Mouse (Mus musculus) mesoderm, embryonic 11.5 days (tissue): ENCODE measurements around the gene Gmppa.

ENCODE experiments used
- DNase-seq: peaks from one replicate; pipeline ENCODE4 v3.0.0-alpha.2; 2012; ENCODE audit warnings: low read depth, low spot score

Gmppa gene

DNA sequence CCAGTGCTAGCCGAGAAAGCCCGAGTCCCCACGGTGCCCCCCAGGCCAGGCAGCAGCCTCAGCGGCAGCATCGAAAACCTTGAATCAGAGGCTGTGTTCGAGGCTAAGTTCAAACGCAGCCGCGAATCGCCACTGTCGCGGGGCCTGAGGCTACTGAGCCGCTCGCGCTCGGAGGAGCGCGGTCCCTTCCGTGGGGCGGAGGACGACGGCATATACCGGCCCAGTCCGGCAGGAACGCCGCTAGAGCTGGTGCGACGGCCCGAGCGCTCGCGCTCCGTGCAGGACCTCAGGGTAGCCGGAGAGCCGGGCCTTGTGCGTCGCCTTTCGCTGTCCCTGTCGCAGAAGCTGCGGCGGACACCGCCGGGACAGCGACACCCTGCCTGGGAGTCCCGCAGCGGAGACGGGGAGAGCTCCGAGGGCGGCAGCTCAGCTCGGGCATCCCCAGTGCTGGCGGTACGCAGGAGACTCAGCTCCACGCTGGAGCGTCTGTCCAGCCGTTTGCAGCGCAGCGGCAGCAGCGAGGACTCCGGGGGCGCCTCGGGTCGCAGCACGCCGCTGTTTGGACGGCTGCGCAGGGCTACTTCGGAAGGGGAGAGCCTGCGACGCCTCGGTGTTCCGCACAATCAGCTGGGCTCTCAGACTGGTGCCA lies 12.8 kb upstream of the Gmppa start:
- peak; percentile 56 for DNase-seq

DNA sequence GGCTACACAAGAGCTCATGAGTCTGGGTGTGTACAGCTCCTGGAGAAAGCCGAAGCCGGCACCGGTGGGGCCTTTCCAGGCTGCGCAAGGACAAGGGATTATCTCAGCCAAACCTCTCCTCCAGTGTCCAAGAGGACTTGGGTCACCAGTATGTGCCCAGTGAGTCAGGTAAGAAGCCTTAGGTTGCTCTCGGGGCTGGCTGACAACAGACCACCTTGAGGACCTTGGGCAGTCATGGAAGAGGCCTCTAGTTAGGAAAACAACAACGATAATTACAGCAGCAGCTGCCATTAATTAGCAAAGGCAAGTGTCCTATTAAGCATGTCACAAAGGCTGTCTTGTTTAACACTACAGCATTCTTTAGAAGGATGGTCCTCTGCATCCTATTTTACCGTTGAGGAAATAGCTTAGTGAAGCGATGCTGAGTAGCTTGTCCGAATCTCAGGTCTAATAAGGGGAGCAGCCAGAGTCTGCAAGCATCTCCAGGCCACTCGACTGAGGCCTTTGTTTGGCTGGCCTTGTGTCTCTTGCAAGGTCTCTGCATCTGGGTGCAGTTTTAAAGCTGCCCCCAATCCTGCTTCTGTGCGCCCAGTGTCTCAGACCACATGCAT lies 11.8 kb upstream of the Gmppa start:
- no peak for DNase-seq

DNA sequence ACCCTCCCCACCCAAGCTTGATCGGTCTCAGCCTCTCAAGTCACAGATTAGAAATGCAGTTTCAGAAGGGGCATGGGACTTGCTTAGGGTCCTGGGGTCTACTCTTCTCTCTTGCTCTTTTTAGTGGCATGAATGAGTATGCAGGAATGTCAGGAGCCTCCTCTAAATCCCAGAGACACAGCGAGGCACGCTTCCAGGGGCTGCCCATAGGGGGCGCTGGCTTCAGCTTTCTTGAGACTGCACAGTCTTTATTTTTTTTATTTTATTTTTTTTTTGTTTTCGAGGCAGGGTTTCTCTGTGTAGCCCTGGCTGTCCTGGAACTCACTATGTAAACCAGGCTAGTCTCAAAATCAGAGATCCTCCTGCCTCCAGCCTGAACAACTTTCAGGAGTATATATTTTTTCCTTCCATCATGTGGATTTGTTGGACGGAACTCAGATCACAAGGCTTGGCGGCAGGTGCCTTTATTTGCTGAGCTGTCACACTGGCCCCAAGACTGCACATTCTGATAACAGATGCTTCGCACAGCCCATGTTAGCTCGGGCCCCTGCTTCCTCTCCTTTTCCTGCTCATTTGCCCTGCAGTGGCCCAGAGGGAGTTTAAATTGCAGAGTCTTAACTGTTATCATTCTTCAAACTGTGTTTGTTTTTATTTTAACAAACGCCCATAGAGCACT lies 9.8 kb upstream of the Gmppa start:
- DNase-seq = peak; percentile 83

DNA sequence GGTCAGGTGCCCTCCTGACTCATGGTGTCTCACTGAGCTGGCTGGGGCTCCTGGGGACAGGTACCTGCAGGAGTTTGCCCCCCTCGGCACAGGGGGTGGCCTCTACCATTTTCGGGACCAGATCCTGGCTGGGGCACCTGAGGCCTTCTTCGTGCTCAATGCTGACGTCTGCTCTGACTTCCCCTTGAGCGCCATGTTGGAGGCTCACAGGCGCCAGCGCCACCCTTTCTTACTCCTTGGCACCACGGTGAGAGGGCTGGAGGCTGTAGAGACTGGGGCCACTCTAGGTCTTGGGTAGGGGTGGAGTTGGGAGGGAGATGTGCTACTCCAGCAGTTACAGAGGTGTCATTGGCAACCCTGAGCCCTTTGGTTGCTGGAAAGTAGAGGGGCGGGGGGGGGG lies 3.1 kb downstream of the Gmppa start:
- no peak for DNase-seq

DNA sequence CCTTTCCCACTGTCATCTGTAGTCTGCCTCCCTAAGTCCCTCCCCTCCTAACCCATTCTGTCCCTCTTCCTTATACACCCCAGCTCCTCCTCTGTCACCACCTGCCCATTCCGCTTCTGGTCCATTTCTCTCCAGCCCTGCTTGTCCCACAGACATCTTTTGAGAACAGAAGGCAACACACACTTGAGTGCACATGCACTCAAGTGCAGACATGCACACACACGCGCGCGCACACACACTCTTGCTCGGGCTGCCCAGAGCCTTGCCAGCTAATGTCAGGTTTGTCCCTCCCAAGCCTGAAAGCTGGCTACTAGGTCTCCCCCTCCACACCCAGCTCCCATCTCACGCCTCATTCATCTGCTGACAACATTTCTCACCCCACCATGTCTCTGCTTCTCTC lies 4.9 kb downstream of the Gmppa start:
- no peak for DNase-seq

DNA sequence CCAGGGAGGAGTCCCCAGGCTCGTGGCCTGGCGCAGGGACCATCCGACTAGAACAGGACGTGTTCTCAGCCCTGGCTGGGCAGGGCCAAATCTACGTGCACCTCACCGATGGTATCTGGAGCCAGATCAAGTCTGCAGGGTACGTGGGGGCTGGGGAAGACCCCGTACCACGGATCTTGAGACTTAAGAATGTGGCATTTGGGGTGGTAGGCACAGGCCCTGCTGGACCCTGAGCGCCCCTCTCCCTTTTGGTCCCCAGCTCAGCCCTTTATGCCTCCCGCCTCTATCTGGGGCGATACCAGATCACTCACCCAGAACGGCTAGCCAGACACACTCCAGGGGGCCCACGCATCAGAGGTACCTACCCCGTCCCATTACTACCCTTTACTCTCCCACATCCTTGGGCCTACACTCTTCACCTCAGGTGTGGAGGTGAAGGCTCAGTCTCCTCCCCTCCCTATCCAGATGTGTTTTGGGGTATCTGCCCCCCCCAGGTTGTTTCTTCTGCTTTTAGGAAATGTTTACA lies 5.8 kb downstream of the Gmppa start:
- DNase-seq = no peak

DNA sequence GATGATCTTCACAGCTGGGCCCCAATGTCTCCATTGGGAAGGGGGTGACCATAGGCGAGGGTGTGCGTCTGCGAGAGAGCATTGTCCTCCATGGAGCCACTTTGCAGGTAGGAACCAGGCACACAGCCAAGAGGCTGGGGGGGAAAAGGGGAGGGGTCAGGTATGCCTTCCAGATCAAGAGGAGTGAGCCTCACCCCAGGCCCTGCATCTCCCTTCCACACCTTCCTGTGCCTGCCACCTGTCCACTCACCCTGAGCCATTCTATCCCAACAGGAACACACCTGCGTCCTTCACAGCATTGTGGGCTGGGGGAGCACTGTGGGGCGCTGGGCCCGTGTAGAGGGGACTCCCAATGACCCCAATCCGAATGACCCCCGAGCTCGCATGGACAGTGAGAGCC lies 6.4 kb downstream of the Gmppa start:
- no peak for DNase-seq

DNA sequence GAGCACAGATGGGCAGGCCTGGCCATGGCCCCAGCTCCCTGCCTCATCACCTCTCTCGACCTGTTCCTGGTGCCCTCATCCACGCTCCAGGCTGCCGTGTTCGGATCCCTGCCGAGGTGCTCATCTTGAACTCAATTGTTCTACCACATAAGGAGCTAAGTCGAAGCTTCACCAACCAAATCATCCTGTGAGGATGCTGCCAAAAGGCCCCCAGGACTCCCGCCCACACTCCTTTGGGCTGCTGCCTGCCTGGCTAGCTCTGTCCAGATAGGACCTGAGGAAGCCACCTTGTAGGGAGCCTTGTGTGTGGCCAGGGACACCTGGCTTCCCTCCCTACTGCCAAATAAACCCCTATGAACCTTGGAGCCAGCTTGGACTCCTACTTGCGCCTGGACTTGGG lies 7.1 kb downstream of the Gmppa start:
- no peak for DNase-seq

DNA sequence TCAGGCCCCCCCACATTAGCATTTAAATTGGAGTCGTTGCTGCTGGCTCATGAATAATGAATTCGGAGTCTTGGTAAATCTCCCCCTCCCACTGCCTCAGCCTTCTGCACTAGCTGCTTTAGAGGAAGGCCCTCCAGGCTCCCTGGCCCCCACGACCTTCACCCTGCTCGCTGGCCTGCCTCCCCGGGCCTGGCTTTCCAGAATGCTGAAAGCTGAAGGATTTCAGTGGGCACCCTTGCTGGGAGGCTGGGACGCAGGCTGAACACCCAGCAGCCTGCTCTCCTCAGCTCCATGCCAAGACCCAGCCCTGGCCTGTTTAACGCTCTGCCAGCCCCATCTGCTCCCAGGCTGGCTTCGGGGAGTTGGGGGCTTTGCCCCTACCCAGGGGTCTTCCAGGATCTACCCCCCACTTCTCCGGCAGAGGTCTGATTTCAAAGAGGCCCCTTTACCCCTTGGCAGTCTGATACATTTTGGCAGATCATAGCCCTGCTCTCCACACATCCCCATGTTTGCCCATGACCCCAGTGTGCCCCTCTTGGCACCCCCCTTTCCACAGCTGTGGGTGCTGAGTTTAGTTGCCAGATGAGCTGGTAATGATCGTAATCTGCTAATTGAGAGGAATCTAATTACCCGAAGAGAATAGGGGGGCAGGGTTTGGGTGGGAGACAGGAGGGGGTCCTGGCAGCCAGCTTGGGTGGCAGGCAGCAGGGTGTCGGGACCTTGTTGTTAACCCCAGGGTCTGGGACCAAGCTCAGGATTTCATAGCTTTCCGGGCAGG lies 7.7 kb downstream of the Gmppa start:
- no peak for DNase-seq

DNA sequence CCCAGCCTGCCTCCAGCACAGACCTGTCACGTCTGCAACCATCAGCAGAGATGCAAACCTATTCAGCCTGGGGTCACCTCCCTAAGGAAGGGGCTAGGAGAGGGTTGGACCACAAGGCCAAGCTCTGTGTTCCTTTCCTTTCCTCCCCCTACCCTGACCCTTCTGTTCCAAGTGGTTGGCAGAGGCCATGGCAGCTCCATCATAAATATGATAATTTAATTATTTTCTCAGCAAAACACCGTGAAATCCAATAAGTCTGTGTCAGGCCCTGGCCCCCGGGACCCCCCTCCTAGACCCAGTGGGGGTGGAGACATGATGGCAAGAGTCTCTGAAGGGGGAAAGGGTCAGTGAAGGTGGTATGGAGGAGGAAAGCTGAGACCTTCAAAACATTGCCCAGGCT lies 8.5 kb downstream of the Gmppa start:
- no peak for DNase-seq

DNA sequence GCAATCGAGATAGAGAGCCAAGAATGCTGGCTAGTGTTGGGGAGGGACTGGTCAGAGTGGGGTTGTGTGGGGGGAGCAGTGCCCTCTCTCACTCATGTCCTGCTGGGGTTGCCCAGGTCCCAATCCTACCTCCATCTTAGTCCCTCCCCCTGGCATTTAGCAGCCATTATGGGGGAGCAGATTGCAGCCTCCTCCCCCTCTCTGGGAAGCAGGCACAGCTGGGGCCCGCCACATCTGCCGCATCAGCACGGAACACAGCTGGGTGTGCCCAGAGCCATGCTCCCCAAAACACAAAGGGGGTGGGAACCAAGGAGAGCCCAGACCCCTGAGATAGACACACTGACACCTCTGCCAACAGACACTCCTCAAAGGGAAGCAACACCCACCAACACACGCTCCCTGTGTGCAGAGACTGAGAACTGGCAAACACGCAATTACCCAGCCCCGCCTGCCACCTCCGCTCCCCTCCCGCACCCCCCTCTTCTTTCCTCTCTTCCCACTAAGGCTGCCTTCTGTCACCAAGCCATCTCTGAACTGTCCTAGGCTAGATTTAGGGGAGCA lies 9.5 kb downstream of the Gmppa start:
- no peak for DNase-seq

DNA sequence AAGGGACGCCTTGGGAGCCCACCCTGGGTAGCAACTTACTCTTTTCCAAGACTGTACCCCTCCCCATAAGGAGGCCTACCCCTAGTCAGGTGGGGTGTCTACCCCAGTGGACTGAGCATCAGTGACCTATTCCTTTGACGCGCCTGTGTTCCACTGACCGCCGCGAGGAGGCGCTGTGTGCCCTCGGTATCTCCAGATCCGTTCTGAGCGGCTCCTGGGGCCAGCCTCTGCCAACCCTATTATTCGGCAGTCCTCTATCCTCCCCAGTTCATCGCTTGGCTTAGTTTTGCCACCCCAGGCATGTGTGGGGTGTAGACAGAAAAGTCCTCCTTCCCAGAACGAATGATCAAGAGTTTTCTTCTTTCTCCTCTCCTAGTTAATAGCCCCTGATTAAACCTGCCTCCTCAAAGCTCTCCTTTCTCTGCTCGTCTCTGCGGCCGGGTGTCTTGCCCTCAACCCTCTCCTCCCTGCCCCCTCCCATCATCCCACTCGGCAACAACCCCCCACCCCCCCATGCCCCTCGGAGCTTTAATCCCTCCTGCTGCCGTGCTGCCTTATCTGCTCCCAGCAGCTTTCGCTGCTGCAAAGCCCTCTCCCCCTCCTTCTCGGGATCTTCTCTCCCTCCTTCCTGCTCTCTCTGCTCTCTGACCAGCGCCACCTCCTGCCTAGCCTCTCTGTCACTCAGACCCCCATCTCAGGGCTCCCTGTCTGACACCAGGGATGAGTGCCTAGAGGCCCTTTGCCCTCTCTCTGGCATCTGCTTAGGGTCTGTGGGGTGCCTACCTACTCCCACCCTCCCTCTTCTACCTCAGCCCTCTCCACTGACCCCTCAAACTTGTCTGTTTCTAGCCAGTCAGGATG lies 10.3 kb downstream of the Gmppa start:
- DNase-seq = peak; percentile 87

DNA sequence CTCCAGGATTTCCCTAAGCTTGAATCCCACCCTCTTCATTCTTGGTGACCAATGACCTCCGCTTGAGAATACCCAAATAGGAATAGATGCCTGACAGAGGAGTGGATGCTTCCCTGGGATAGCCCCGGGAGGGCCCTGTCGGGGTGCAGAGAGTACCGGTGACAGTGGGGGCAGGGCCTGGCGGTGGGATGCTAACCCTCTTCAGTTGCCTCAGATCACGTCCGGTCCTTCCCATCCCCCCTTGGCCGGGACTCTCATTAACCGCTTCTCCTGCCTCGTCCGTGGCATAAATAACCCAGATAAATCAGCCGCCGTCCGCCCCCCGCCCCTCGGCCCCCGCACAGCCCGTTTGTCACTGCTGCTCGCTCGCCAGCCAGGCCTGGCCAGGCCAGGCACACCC lies 10.9 kb downstream of the Gmppa start:
- peak; percentile 77 for DNase-seq

DNA sequence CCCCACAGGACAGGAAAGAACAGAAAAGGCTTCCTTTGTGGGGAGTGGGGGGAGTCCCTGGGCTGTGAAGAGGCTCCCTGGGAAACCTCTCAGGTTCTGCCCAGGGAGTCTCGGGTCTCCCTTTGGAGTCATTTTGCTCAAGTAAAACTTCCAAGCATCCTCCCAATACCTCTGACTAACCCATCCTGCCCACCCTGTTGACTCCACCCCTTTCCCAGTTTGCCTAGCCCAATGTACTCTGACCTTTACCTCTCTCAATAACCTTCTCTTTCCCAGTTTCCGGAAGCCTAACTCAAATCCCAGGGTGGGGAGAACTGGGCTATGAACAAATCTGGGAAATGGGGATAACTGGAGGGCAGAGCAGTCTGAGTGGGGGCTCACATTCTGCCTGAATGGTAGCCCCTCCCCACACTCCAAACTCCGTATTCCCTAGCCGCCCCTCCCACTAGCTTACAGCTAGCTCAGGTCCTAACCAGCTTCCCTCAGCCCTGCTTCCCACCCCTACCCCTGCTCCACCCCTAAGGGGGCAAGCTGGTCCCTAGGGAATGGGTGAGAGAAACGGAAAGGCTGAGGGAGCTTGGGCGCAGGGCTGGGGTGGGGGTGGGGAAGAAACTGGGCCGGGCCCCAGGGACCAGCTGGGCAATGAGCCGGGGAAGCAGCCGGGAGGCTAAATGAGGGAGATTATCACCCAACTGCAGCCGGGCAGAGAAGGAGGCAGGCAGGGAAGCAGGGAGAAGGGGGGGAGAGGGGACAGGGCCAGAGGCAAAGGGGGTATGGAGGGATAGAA lies 11.7 kb downstream of the Gmppa start:
- DNase-seq = no peak

DNA sequence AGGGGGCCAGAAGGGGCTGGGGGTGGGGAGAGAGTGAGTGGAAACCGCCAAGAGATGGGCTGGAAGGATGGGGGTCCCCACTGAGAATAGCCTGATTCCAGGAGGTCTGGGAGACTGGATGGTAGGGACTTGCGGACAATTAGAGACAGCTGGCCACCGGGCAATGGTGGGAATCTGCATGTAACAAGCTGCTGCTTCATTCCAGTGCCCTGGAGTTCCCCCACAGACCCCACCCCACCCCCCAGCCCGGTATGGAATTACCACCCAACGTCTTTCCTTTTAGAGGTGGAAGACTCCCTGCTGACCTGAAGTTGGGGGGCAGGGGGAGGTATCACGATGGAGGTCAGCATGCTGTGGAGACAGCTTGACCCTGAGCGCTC lies 12.3 kb downstream of the Gmppa start:
- DNase-seq = no peak

DNA sequence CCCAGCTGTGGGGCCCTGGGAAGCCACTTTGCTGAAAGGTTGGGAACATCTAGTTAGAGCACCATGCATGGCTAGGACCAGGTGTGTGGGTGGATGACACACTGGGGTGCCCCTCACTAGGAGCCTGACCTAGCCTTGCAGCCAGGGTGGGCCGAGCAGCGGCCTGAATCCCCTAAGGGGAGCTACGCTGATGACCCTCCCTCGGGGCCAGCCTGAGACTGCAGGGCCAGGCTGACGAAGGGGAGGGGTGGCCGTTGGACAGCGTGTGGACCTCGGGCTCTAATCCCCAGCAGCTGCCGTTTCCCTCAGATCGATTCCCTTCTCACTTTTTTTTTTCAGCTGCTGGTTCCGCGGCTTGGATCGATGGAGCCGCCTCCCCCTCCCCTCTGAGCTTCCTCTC lies 13.2 kb downstream of the Gmppa start:
- no peak for DNase-seq

DNA sequence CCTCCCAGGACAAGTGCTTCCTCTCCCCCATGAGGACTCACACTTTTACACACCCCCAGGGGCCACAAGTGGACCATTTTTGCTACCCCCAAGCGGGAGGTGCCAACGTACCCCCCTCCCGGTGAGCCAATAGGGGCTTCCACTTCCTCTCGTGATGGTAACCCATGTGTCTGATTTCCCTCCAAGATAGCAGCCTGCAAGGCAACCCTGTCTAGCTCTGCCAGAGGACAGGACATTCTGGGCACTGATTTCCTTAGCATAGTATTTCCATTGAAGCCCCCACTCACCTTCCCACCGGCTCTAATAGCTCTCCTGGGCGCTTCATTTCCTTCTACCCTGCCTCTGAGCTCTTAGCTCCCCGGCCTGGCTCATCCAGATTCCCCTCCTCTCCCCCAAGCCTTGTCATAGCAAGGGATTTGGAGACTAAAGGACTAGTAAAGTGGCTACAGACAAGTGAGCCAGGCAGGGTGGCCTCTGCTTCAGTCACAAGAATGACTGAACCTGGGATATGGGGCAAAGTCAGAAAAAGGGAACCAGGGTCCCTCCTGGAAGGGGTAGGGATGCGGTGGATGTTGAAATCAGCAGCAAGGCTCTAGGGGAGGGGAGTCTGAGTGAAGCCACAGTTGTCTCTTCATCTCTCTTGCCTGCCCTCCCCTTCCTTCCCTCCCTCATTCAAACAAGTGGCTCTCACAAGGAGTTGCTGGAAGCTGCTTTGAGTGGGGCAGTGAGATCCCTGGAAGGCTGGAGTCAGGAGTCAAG lies 13.8 kb downstream of the Gmppa start:
- no peak for DNase-seq

DNA sequence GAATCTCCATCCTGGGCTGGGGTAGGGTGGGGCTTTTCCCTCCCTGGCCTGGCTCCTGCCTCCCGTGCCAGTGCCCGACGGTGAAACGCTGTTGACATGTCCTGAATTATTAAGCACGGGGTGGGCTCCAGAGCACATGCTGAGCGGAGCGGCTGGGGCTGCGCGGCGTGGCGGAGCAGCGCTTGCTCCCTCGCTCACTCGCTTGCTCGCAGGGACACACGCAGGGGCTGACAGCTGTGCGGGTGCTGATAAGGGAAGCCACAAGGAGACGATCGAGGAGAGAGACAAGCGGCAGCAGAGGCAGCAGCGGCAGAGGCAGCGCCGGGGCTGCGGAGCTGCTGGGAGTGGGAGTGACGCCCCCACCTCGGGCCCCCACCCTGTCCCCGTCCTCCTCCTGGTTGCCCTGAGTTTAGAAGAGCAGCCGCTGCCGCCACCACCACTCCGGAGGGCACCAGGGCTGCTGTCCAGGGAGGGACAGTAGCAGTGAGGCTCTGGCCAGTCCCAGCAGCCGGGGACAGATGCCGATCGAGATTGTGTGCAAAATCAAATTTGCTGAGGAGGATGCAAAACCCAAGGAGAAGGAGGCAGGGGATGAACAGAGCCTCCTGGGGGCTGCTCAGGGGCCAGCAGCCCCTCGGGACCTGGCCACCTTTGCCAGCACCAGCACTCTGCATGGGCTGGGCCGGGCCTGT lies 14.7 kb downstream of the Gmppa start, which contains the start of gene Asic4:
Gene Asic4, plus strand, starts transcription at position 123 of the 692 bp plus-strand sequence.
- DNase-seq = no peak

DNA sequence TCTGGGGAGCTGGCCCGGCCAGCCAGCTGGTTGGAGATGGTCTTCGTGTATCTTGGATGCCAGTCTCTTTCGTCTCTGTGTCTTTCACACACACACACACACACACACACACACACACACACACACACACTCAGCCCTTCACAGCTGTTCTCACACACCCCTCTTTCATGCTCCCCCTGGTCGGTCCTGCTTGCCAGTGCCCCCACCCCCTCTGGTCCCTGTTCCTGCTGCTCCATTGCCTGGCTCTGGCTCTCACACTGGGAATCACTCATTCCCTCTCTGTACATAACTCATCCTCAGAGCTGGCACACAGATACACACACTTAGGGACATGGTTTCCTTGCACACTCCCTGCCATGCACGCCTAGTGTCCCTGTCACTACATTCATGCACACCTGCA lies 16.2 kb downstream of the Gmppa start:
- no peak for DNase-seq
